Mouse (Mus musculus) hematopoietic stem cell, adult 5-6 weeks (primary cell): ENCODE measurements around the gene AC140267.1. TPM values are rescaled to one million over a fixed set of nuclear protein-coding genes. Genes with fewer than 3 reads are reported as not detected.

Experiments used
- ATAC-seq, 2 experiments: fragments of 125-278 bp in 1 of 2; replicated peaks in 1 of 2; 2 replicates each; pipeline ENCODE4 v1.8.0; 2016 to 2017; ENCODE audit warnings: inconsistent platforms in 2 of 2, mild to moderate bottlenecking in 2 of 2, moderate number of reproducible peaks in 2 of 2, low read depth in 1 of 2, moderate TSS enrichment in 1 of 2; ENCODE audit not compliant: low FRiP score in 2 of 2, poor library complexity in 2 of 2, severe bottlenecking in 2 of 2, insufficient read depth in 1 of 2, low TSS enrichment in 1 of 2
- total RNA-seq: library from RNA; stranded (forward); fragments of 172-1452, 232-1000 nt; gene quantifications from 2 replicates; pipeline ENCODE4 v1.2.3, GENCODE M21; 2017

The AC140267.1 gene
- total RNA-seq, result not detected in 2 replicates

DNA sequence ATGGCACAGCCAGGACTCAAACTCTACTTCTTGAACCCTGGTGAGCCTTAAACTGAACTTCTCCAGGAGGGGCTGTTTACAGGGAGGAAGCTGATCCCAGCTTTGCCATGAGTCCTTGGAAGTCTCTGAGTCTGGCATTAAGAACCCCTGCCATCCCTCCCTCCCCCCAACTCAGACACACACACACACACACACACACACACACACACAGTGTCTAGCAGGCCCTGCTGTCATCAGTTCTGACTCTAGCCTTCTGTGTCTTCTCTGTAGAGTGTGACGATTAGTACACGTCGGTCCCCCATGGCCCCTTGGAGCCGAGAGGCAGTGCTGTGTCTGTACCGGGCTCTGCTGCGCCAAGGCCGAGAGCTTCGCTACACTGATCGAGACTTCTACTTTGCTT, at the start of gene AC140267.1:
TSS of gene AC140267.1 (plus strand) at position 301 of the 400 bp plus-strand sequence.
- ATAC-seq, result no peak

DNA sequence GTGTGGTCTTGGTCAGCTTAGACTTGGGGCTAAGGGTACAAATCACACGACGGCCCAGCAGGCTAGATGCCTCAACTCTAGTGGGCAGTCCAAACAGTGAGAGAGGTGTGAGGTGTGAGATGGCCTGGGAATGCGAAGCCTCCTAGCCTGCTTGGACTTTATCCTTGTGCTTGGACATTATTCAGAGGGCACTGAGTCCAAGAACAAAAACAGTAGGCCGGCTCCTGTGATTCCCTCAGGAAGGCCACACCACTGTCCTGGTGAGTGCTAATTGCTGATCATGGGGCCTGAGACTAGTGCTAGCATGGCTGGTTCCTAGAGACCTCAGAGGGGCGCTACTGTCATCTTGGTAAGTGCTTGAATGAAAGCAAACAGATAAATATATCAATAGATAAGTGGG, 46.7 kb upstream of the AC140267.1 start:
- no peak for ATAC-seq

DNA sequence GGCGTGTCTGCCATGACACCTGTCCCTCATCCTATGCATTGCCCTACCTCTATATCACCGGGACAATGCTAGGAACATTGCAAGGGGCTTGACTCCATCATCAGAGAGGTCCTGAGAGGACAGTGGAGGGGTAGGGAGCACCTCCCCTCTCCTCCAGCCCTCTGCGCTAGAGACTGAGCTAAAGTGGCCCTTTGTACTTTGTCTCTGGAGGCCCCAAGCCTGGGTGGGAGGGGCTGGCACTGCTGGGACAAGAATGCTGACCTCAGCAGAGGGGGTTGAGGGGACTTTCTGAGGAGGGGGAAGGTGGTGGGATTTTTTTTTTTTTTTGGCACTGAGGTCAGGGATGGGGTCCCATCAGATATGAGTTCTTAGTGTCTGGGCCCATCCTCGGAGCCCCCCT, 45.6 kb upstream of the AC140267.1 start:
- no peak for ATAC-seq

DNA sequence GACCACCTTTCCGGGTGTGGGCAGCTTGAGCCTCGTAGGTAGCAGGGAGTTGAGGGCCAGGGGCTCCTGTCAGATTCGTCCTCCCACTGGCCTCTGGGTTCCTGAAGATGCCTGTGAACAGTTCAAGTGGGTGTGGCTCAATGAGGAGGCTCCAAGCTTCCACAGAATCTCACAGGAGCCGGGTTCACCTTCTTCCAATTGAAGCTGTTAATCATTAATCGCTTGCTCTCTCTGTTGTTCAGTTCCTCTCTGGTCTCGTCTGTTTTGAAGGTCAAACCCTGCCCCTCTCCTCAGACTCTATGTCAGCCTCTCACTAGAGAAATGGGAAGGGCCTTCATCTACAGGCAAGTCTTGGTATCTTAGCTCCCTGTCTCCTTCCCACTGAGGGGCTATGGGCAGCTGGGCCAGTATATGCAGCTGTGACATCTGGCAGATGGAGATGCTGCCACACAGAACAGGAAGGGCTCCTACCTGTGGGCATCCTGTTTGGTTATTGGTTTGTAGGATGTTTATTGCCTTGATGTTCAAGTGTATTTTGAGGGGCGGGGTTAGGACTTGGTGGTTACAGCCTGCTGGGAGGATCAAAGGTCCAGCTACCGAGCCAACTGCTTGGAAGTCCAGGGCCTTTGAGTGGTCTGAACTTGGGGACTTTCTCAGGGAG, 43.9 kb upstream of the AC140267.1 start:
- no peak for ATAC-seq

DNA sequence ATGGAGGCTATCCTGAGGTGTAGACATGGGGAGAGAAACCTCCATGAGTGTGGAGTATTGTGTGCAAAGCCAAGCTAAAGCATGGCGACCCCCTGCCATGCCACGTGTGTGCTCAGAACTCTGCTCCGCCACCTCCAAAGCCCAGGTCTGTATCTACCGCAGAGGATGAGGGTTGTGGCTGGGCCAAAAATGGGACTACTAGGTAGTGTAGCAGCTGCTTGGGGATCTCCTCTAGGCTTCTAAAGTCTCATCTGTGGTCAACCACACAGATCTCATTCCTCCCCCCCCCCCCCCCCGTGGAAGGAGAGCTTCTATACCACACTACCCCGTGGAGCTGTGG, 43.4 kb upstream of the AC140267.1 start:
- no peak for ATAC-seq

DNA sequence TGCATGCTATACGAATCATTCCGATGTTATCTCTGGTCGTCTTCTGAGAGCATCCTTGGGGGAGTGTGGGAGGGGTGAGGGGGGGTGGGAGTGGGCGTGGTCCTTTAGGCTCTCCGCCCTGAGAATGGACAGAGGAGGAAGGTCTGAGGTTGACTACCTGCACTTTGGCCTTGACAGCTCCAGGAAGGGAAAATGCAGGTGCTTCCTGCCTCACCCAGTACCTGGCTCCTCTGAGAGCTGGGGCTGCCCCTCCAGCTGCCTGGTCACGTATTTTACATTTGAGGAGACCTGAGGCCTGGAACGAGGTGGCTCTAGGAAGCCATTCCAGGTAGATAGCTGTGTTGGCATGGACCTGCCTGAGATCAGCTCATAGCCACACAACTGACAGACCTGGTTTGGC, 42.8 kb upstream of the AC140267.1 start:
- no peak for ATAC-seq

DNA sequence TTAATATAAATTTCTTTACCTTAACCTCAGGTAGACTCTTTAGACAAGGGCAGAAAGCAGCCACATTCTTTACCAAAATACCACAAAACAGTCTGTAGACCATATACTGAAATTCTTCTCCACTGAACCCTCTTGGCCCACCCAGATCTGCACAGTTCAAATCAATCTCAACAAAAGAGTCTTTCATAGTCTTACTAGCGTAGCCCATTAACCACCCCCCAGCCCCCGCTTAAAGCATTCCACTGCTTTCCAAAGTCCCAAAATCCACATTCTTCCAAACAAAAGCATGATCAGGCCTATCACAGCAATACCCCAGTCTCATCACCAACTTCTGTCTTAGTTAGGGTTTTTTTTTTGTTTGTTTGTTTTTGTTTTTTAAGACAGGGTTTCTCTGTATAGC, 36.1 kb upstream of the AC140267.1 start:
- ATAC-seq, result no peak

DNA sequence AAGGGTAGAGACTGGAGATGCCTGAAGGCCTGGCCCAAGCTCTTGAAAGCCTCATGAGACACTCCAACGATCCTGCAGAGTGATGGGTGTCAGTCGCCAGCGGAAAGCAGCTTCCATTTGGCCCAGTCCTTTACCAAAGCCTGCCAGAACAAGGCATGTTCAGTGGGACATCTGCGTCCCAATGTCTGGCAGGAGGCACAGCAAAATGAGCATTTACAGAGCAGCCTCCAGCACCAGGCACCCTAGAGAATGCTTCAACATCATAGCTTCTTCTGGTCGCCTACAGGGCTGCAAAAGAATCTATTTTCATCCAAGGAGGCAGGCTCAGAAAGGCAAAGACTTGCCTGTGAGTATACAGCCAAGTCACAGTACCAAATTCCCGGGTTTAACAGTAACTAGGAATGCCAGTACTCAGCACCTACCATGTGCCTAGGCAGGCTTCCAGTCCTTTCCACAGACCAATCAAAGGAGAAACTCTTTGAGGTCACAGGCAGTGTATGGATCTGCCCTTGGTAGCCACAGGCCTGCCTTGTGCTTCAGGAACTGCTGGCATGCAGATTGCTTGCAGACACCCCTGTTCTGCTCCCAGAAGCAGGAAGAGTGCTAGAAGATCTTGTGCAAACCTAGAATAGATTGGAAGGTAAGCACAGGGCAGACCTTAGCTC, 33.4 kb upstream of the AC140267.1 start:
- ATAC-seq, result no peak

DNA sequence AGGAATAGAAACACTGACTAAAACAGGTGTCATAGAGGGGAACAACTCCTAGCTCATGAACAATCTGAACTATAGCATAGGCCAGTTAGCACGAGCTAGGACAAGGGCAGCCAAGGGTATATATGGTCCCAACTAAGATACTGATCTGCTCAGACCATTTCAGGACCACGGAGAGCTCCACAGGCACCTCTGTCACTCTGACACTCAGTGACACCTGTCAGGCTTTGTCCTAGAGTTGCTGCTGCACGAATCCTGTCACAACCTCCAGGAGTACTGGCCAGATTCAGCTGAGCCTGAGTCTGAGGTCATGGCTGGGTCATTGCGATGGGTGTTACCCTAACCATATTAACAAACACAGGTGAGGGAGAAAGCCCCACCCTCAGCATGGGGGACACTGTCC, 32.2 kb upstream of the AC140267.1 start:
- ATAC-seq, result no peak

DNA sequence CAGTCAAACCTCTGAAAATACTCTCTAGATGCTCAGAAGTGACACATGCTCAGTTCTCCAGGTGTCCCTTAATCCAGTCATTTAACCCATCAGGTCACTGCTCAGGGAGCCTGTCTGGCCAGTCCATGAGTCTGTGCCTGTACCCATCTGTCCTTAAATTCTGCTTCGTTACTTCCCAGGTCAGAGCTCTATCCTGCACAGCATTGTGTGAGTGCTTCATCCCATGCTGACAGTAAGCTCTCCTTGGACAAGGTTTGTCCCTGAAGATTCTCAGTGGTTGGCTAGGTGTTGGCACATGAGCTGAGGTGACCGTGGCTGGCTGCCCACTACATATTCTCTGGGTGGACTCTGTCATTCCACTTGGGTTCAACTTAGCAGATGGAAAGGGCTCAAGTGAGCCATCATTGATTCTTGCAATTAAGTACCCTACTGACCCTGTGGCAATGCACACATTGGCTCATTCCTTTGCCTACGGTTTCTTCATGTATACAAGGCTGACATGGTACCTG, 29.5 kb upstream of the AC140267.1 start:
- ATAC-seq, result no peak

DNA sequence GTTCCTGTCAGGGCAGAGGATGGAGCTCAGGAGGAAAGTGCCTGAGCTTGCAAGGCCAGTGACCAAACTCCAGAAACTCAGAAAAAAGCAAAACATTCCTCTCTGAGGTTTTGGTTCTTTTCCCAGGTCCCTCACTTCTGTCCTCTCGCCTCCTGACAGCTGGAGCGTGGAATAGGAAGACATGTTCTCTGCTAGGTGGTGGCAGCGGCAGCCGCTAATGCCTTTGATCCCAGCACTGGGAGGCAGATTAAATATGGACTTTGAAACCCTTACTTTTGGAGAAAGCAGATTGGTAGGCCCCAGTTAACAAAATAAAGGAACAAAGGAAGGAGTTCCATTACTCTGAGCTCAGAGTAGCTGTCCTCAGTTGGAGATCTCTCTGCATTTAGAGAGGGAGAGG, 27.2 kb upstream of the AC140267.1 start:
- no peak for ATAC-seq

DNA sequence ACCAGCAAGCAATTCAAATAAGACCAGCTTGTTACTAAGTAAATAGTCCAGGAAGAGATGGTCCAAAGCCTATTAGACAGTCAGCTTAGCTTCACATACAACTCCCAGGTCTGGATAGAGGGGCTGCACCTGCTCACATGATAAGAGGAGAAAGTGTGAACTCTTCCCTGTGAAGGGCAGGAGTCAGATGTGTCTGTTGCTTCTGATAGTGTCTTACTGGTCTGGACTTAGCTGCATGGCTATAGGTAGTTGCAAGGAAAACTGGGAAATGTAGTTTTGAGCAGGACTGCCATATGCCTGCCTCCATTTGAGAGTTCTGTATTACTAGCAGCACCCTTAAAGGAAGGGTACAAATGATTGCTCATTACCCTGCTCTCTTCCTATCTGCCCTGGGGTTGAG, 21.9 kb upstream of the AC140267.1 start:
- no peak for ATAC-seq

DNA sequence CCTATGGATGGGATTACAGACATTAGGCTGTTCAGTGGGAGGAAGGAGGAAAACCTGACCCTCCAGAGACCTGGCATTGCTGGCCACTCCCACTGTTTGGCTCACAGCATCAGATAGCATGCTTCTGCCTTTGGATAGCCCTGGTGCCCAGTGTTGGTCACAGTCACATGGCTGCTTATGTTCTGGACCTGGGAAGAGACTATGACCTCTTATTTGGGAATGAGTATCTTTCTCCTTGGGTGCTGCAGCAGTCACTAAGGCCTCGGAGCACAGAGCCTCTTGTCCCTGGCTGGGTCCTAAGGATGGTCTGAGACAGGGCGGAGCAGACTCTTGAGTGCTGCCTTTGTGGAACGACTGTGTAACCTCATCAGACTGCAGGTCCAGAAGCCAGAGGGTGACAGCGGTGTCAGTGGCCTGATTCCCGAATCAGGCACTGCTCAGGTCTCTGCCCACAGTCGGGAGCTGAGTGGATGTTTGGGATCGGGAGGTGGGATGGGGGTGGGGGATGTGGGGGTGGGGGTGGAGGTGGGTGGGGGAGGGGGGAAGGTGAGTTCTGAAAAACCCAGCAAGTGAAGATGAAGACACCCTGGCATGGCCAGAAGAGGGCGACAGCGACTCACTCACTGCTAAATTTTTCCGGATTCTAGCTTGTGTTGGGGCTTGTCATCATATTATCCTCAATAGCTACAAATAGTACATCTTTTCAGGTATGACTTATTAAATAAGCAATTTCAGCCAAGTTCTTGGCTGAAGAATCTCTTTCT, 19.7 kb upstream of the AC140267.1 start:
- ATAC-seq, result no peak

DNA sequence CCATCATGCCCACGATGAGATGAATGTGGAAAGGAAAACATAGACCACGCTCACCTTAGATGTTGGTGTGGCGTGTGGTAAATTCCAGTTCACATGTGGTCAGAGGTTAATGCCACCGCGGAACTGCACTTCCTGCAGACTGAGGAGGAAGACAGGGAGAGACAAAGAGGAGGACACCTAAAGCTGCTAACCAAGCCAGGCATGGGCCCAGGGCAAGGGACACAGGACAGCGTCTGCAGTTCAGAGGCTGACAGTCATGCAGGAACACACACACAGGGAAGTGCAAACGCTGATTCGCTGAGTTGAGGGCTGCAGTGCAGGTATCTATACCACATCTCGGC, 19.2 kb upstream of the AC140267.1 start:
- ATAC-seq, result no peak

DNA sequence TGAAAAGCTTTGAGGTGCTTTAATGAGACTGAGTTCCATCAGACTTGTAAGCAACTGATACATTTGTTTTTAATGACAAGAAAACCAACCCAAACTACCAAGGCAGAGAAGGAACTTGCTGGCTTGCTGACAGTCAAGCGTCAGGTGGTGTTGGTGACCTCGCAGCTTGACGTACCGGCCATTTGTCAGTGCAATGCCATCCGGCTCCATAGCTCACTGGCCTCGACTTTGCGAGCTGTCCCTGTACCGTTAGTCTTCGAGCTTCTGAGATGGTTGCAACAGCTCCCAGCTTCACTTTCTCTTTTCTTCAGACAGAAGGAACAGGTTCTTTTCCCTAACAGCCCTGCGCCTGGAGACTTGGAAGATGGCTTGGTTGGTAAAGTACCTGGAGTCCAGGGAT, 18.2 kb upstream of the AC140267.1 start:
- no peak for ATAC-seq

DNA sequence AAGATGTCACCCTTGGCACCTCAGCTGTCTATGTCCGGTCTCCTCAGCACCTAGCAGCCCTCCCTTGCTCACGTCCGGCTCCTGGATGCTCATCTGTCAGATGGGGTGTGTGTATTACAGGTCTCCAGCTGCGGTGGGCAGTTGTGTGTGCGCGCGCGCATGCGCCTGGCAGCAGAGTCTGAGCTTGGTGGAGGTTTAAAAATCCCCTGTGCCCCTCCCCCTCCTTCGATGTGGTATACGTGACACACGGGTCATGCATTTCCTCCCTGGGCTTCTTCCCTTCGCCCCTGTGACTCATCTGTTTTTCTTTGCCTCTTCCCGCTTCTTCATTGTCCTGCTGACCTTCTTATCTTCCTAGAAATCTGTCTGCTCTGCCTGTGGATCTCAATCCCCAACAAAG, 16.4 kb upstream of the AC140267.1 start:
- ATAC-seq, result peak; percentile 31 to 66; a peak in 2 of 4 replicates

DNA sequence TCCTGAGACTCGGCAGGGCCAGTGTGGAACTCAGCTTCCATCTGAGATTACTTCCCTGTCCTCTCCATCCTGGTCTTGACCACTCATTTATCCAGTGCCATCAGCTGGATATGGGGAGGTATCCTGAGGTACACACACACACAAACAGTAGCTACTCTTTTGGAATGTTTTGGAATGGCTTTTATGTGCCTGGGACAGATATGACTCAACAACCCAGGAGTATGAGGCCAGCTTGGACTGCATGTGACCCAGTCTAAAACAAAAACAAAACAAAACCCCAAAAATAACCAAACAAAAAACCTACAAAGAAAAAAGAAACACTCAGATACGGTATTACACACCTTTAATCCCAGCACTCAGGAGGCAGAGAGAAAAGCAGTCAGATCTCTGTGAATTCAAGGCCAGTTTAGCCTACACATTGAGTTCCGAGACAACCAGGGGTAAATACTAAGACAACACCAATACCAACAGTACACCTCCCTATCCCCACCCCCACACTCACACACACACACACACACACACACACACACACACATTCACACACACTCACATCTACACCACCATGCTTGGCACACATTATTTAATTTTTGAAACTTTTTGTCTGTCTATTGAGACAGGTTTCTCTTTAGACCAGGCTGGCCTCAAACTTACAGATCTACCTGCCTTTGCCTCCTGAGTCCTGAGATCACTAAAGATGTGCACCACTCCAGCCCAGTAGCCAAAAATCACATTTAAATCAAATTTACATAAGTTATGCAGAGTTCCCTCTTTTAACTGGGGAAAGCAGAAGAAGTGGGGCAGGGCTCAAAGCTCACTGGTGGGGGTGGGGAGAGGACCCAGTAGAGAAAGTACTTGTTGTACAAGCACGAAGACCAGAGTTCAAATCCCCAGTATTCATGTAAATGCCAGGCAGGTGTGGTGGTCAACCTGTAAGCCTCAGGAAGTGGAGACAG, 15.7 kb upstream of the AC140267.1 start:
- ATAC-seq, result no peak
